Mouse (Mus musculus) frontal cortex, postnatal 36 days (tissue): Measurements from ENCODE around the gene Lrpap1.
A peak's percentile ranks its signal among the peaks of the same experiment; 100 is the strongest.

ENCODE experiments used
- DNase-seq, 2 experiments: peaks; one replicate each; pipeline ENCODE4 v3.0.0; 2022; ENCODE audit warnings: low spot score in 2 of 2

Lrpap1 gene

DNA sequence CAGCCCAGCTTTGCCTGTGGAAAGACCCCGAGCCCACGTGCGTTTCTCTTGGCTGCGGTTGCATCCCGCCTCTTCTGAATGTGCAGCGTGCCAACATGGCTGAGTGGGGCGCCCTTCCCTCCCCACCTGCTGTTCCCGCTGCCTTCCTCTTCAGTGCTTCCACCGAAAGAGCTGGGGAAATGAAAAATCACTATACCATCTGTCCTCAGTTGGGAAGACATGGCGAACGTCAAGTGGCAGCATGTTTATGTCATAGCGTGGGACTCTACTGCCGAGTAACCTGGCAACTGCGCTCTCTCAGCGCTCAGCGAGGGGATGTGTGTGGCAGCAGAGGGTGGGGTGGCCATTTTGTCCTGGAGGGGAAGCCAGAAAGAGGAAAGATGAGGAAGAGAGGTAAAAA is 23.6 kb upstream of the Lrpap1 start:
- DNase-seq: peak in 1 of 2 experiments; percentile 82

- DNase-seq: no peak
These were observed 14.5 kb upstream of the Lrpap1 start for GRCm38 (mm10) chr5:35120024-35120423.

- no peak for DNase-seq
These were observed 12.9 kb upstream of the Lrpap1 start for GRCm38 (mm10) chr5:35118418-35118817.

GRCm38 (mm10) chr5:35117633-35118032 is 12.1 kb upstream of the Lrpap1 start:
- DNase-seq: no peak

GRCm38 (mm10) chr5:35116002-35116401 is 10.4 kb upstream of the Lrpap1 start:
- no peak for DNase-seq

DNA sequence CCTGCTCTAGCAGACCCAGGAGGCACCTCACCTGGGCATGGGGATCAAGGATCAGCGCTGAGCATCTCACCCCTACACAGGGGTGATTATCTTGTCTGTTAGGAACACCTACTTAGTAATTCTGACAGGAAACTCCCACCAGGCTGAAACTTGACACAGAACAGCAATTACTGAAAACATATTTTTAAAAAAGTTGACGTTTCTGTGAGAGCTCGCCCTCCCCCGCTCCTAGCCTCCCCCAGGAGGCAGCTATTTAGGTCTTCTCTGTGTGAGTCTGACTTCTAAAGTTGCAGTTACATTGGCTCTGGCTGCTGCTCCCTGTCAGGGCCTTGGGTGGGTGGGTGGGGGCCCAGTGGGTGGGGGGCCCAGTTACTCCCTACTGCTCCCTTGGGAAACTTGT is 6.9 kb upstream of the Lrpap1 start:
- peak; percentile 48 to 68 for DNase-seq

DNA sequence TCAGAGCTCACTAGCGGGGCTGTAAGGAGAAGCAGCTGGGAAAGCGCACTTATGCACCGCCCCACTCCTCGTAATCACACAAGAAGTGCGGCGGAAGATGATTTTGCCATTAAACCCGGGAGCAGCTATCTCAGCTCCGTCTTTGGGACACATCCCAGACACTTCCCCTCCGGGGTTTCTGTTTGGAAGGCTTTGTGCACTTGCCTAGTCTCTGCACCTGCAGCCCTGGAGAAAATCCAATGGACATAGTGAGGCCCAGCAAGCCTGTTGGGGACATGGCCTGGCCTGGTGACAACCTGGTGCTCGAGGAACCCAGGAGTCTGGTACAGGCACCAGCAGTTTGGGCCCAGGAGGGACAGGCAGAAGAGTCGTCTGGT is 344 bp upstream of the Lrpap1 start:
- no peak for DNase-seq

DNA sequence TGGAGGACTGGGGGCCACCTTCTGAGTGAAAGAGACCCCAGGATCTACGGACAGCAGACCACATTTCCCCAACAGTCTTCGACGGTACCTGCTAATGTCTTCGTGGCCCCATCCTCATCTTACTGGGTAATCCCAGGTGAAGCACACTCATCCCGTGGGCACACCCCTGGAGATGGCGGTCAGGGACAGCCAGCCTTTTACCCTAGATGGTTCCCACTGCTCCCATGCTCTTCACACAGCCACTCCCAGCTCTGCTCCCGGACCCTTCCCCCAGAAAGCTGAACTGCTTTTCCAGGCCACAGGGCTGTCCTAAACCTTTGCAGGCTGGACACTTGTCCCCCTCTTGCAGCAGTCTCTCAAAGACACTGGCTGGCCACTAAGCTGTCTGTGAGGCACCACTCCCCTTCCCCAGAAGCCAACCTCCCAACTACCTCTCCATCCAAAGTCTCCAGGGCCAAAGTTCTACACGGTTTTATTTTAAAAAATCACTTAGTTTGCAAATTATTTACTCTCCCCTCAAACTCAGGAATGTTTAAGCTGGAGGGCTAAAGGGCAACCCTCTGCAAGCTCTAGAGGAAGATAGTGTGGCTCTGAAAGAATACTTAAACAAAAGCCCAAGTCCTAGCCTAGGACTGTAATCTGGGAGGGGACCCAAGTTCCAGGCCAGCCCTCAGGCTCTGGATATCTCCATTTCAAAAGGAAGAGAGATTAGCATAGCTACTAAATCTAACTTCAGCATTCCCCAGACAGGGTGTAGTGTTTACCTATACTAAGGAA is 1.2 kb downstream of the Lrpap1 start:
- no peak for DNase-seq

GRCm38 (mm10) chr5:35103528-35103927 is 2.0 kb downstream of the Lrpap1 start:
- DNase-seq: no peak

- DNase-seq: no peak
These were observed 2.5 kb downstream of the Lrpap1 start for GRCm38 (mm10) chr5:35103086-35103485.

DNA sequence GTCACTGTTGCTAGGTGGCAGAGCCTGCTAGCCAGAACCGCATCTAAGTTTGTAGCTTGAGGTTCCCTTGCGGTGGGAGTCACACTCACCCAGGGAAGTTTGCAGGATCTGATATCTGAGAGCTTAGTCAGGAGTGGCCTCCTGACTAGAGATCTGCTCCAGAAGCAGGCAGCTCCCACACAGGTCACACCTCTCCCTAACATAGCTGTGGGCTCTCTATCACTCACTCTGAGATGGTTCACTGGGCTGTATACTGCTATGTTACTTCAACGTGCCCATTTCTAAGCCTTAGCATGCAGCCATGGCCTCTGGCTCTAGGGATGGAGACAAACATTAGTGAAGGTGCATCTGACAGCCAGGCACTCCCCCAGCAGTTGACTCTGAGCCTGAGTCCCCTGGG is 13.9 kb downstream of the Lrpap1 start:
- no peak for DNase-seq

DNA sequence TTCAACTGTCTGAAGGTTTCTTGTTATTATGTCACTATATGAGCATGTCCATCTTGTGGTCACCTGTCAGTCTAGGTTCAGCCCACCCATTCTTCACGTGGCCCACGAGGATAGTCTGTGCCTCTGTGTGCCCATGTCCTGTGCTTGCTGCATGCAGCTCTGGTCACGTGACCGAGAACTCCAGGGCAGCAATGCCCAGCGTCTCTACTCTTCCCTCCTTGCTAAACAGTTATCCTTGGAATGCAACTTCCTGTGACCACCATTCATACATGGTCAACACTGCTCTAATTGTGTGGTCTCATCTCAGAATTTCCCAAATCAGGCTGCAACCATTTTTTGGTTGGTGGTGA is 16.0 kb downstream of the Lrpap1 start:
- no peak for DNase-seq

DNA sequence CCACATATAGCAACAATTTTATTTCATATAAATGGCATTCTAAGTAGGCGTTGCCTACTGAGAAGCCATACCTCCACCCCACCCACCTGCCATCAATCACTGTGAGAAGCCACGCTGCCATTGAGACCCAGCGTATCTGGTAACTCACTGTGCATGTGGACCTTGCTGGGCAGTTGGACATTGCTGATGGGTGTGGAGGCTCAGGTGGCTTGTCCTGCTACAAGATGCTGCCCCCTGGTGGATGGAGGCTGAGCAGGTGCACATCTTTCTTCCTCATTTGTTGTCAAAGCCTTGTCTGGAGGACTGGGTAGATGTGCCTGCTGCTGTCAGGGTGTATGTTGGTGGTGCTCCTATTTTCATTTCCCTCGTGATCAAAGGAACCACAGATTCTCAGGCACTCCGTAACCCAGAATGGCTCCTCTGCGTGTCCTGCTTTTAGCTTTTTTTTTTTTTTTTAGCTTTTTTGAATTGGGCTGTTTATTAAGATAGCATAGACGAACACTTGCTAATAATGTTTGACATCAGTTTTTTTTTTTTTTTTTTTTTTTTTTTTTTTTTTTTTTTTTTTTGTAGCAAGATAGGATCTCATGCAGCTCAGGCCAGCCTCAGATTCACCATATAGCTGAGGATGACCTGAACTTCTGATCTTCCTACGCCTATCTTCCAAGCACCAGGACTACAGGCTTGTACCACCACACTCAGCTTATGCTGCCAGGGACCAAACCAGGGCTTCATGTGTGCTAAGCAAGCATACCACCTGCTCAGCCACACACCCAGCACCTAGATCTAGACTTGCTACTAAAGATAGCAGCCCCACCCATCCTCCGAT is 16.6 kb downstream of the Lrpap1 start:
- peak; percentile 50 to 66 for DNase-seq

GRCm38 (mm10) chr5:35084913-35085312 is 20.7 kb downstream of the Lrpap1 start:
- DNase-seq: no peak

- DNase-seq: no peak
These were observed 26.5 kb downstream of the Lrpap1 start for GRCm38 (mm10) chr5:35079101-35079500.

DNA sequence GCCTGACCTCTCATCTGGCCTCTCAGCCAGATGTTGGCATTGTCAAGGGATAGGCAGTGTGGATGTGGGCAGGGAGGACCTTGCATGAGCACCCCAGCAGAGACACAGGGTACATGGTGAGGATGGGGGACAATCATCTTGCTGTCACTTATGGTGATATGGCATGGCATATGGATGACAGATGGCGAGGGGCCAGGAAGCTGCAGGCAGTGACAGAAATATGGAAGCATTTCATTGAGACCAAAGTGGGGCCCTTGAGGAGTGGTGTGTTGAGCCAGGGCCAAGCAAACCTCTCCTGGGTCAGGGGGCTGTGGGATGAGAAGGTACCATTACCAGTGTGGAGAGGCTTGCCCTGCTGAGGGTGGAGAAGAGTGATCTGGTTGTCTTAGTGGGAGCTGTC is 29.2 kb downstream of the Lrpap1 start:
- DNase-seq: no peak

GRCm38 (mm10) chr5:35073992-35074391 is 31.6 kb downstream of the Lrpap1 start:
- no peak for DNase-seq

- DNase-seq: no peak
These were observed 32.3 kb downstream of the Lrpap1 start for GRCm38 (mm10) chr5:35073235-35073634.

GRCm38 (mm10) chr5:35071855-35072254 is 33.7 kb downstream of the Lrpap1 start:
- no peak for DNase-seq

- peak in 1 of 2 experiments; percentile 33 for DNase-seq
These were observed 34.6 kb downstream of the Lrpap1 start for GRCm38 (mm10) chr5:35070953-35071352.

DNA sequence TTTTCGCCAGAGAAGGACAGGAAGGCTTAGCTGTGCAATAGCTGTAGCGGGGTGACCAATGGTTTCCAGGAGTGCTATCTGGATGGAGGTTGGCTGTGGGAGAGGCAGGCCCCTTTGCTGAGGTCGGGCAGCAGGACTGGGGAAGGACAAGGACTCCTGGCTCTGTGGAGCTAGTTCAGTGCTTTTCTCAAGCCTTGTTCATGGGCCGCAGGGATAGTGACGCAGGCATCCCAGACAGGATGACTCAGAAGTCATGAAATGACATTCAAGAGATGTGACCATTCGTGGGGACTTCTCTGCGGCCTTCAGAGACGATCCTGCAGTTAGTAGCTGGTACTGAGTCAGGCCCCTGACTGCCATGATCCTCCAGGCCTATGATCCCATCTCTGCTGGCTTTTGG is 35.3 kb downstream of the Lrpap1 start:
- no peak for DNase-seq

DNA sequence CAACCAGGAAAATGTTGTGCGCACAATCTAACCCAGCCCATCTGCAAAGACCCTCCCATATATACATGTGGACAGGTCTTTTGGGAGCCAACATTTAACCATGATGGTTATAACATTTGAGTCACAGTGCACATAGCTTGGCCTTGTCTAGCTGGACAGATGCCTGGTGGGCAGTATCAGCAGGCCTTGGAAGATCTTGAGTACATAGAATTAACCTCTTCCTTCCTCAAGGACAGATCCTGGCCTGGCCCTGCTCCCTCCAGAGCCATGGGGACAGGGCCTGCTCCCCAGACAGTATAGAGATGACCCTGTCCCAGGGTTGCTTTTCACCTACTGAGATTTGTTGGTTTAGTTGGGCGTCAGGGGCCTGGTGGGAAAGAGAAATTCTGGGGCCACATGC is 35.7 kb downstream of the Lrpap1 start:
- DNase-seq: no peak

DNA sequence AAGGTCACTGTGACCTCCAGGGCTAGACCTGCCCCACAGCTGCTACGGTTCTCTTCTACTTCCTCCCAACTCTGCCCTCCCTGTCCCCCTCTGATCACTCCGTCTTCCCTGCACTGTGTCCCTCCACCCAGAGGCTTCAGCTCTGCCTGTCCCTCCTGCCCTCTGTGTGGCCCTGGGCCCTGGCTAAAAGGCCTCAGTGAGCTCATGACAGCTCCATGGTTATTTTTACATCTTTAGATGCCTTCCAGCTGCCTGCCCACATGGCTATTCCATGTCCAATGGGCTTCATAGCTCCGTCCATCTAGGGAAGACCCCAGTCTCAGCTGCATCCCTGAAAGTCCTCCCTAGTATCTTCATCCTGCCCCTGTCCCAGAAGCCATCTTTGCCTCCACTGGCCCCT is 45.5 kb downstream of the Lrpap1 start:
- DNase-seq: no peak
